Mouse (Mus musculus) brain, embryonic 14.5 days (tissue): ENCODE data around the gene Aldh1l1.

ENCODE experiments used
- CTCF ChIP-seq: fragments of 200-500 bp; IDR thresholded peaks from 2 replicates; pipeline ENCODE4 v1.5.1; 2012; ENCODE audit warnings: inconsistent platforms, mild to moderate bottlenecking, moderate library complexity, borderline replicate concordance; ENCODE audit not compliant: insufficient read depth, insufficient read length; ENCODE audit errors: extremely low read depth
- POLR2A ChIP-seq: fragments of 200-500 bp; IDR thresholded peaks from 2 replicates; pipeline ENCODE4 v1.6.1; 2012; ENCODE audit warnings: mild to moderate bottlenecking, inconsistent platforms, borderline replicate concordance; ENCODE audit not compliant: poor library complexity, insufficient read depth, insufficient read length, severe bottlenecking; ENCODE audit errors: extremely low read depth

GRCm38 (mm10) chr6:90486176-90486921 lies at the start of gene Aldh1l1:
- TF ChIP-seq CTCF: no peak
- TF ChIP-seq POLR2A: no peak
